Mouse (Mus musculus) heart, adult 9 months (tissue): ENCODE results near the gene Cilp.

Source experiments
- DNase-seq, 2 experiments: peaks; one replicate each; pipeline ENCODE4 v3.0.0; 2022; ENCODE audit warnings: low spot score in 2 of 2

Gene Cilp

DNA sequence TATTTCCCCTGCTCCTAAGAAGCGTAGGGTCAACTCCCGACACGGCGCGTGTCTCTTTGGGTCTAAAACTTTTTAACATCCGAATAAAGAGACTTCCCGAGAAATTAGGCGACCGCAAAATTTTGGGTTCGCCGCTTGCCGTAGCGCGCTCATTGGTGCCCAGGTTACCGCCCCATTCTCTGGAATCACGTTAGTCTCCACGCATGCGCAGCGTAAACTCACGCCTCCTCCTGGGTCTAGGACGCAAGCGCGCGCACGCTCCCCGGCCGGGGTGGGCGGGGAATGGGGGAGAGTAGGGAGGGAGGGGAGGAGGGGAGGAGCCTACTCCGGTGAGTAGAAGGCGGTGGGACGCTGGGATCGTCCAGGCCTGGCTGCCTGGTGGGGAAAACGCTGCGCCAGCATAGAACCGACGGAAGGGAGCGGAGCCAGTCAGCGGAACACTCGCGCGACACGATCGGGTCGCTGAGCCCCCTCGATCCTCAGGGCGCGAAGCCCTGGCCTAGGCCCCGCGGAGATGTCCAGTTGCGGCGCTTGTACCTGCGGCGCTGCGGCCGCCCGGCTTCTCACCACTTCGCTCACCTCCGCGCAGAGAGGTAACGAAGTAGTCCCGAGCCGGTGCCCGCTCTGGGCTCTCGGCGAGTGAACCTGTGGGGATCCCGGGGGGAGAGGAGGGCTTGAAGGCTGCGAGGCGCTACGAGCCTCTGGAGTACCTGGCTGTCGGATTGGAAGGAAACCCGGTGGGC, 29.2 kb downstream of the Cilp start, which contains the start of gene Clpx:
Gene Clpx (plus strand): TSS at position 288 of the 743 bp plus-strand sequence.
- peak; percentile 98 for DNase-seq

DNA sequence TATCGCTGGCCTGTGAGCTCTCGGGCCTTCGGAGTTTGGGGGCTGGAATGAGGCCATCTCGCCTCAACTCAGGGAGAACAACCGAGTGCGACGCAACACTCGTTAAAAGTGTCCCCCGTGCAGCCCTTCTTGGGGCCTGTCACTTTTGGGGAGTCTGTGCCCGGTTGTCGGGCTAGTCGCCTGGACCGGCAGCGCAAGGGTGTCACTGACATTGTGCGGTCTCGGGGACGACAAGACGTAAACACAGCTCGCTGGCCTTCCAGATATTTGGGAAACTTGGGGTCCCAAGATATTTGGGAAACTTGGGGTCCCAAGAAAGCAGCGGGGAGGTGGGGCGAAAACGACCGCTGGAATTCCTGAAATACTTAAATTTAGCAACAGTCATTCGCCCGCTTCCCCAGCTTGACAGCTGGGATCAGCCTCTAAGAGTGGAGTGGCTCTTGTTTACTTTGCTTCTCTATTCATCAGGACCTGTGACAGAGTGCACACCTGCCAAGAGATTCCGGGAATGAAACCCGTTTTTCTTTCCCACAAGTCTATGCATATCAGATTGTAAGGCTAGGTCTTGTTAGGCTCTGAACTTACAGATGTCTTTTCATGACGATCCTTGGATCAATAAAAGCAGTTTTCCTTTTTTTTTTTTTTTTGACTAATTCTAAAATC, 29.9 kb downstream of the Cilp start:
- DNase-seq = no peak

DNA sequence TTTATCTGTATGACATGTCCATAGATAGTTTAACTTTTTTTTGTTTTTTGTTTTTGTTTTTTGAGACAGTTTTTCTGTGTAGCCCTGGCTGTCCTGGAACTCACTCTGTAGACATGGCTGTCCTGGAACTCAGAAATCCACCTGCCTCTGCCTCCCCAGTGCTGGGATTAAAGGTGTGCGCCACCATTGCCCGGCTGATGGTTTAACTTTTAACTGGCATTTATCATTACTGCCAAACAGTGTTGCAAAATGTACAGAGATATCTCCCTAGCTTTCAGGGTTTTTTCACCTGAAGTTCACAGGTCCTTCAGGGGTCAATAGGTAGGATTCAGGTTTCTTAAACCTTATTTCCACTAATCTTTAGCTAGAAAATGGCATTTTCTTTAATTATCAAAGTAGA, 32.1 kb downstream of the Cilp start:
- DNase-seq = no peak

GRCm38 (mm10) chr9:65298761-65299160, 33.8 kb downstream of the Cilp start:
- no peak for DNase-seq

DNA sequence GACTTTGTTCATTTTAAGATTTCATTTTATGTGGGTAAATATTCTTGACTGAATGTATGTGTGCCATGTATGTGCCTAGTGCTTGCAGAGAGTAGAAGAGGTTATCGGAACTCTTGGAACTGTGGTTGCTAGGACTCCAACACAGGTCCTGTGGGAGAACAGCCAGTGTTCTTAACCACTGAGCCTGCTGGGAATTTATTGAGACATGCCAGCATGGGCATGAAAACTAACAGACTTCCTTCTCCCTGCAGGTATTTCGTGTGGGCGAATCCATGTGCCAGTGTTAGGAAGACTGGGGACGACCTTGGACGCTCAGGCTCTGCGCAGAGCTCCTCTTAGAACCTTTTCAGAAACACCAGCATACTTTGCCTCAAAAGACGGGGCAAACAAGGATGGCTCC, 34.7 kb downstream of the Cilp start:
- DNase-seq = no peak

GRCm38 (mm10) chr9:65302327-65302983, 37.5 kb downstream of the Cilp start:
- DNase-seq = no peak

DNA sequence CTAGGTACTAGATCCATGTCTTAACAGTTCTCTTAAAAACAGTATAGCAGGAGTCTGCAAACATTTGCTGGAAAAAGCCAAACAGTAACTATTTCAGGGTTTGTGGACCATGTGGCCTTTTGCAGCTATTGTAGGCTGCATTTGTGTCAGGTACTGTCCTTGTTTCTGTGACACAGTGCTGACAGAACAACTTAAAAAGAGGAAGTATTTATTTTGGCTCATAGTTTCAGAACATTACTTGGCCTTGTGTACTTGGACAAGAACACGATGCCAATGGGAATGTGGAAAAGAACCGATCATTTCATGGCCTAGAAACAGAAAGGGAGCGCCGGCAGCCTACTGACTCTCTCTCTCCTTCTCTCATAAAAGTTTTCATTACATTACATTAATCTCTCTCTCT, 38.6 kb downstream of the Cilp start:
- DNase-seq = no peak

DNA sequence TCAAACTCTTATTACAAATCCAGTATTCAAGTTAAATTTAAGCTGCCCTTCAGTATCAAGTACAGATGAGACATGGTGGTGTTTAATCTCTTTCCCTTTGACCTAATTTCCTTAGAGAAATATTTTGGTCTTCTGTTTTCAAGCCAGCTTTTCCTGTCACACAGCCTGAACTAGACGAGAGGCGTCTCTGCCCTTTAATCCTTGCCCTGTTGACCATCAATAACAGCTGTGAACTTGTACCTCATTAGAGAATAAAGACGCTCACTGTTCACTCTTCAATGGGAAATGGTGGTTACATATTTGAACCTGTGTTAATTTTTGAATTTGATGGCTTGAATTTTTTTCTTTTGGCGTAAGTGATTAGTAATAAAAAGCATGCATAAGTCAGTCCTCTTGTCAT, 39.3 kb downstream of the Cilp start:
- DNase-seq = peak in 1 of 2 experiments; percentile 14

DNA sequence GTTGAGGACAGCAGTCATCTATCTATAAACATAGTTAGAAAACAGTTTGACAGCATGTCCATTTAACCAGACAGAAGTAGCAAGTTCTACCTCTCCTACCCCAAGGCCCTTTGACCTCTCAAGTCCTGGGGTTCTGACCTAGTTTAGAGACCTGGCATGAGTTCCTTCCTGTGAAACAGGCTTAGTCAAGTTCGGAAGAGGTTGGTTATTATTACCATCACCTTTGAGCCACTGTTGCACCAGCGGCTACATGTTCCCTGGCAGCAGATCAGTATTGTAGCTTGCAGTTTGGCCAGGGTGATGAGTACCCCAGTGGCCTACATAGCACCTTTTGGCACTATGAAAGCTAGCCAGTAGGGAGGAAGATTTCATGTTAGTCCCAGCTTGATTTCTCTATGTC, 41.7 kb downstream of the Cilp start:
- DNase-seq = peak; percentile 43 to 52

- DNase-seq = no peak
Measured at GRCm38 (mm10) chr9:65308011-65308410, 43.0 kb downstream of the Cilp start.

DNA sequence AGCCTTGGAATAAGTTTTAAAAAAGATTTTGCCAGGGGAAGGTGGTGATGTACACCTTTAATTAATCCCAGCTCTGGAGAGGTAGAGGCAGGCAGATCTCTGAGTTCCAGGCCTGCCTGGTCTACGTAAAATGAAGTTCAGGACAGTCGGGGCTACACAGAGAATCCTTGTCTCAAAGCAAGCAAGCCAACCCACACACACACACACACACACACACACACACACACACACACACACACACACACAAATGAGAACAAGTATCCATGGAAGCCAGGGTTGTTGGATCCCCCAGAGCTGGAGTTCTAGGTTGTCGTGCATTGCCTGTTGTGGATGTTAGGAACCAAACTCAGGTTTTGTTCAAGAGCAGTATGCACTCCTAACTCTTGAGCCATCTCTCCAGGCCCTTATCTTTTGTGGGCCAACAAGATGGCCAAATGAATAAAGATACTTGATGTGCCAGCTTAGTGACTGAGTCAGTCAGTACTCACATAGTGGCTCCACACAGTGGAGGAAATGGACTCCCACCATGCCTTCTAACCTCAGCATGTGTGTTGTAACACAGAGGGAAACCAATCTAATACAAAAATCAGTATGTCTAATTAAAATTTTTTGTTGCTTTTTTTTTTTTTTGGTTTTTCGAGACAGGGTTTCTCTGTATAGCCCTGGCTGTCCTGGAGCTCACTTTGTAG, 47.8 kb downstream of the Cilp start:
- DNase-seq = no peak

DNA sequence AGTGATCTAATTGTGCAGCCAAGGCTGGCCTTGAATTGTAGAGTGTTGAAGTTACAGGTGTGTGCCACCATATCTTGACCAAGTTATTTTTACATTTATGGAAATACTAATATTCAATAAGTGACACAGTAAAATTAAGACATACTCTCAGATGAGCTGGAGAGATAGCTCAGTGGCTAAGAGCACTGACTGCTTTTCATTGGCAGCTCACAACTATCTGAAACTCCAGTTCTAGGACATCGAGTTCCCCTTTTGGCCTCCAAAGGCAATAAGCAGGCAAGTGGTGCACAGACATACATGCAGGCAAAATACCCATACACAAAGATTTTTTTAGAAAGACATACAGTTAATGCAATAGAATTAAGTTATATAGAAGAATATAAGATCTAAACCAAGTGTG, 48.9 kb downstream of the Cilp start:
- DNase-seq = no peak

GRCm38 (mm10) chr9:65322255-65322900, 57.4 kb downstream of the Cilp start:
- no peak for DNase-seq

GRCm38 (mm10) chr9:65325971-65326370, 61.0 kb downstream of the Cilp start:
- no peak for DNase-seq

DNA sequence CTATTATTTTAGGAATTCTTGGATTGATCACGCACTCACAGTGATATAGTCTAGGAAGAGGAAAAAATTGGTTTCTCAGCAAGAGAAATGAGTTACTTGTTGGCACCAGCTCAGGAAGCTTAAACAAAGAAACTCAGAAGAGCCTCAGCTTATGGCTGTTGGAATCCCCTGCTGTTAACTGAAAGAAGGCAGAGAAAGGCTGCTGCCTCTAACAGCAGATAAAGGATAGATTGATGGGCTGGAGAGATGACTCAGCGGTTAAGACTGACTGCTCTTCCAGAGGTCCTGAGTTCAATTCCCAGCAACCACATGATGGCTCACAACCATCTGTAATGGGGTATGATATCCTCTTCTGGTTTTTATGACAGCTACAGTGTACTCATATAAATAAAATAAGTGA, 62.4 kb downstream of the Cilp start:
- no peak for DNase-seq
